ENCODE assay signal across 32 mouse cellular contexts in the genomic region with DNA sequence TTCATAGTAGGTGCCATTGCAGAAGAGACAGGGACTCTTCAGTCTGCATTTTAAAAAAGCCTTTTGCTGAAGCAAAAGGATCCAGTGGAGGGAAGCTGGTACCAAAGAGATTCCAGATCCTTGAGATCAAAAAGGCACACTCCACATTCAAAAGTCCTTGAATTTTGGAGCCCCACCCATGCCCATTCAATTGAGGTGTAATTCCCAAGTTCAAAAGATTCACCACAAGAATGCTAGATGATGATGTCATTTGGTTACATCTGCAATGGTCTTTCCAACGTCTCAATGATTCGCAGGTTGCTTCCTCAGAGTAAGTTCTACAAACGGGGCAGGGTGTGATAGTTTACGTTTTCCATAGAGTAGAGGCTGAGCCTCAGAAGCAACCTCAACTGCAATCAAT.
A peak's percentile ranks its signal among the peaks of the same experiment; 100 is the strongest.
DNase-seq lines count a peak whose midpoint lies in the region; ATAC-seq and TF ChIP-seq lines count a peak whose summit lies in the region.
"Had no signal": no experiment of that assay in that cellular context is flagged by ENCODE, and none has a peak within 500 bp of the region (broad histone marks: within the 10 kb centered on the region; RNA-seq: fewer than 3 reads in every experiment).

No protein-coding gene starts in this region.

- TF ChIP-seq POLR2A in heart, adult 2 months (IDR thresholded peaks at IDR 0.05; ENCODE audit: insufficient read depth, low read depth, low read length), result no peak
- TF ChIP-seq POLR2A in myocyte (IDR thresholded peaks at IDR 0.05; ENCODE audit: insufficient read length, low read depth), result no peak

- H3K27ac ChIP-seq in heart, adult 2 months, result peak overlapping the region; percentile 26; the same call in 1 of the 2 replicates
- no peak overlapping the region for H3K27ac ChIP-seq in liver, embryonic 12.5 days
- H3K27ac ChIP-seq: embryonic facial prominence, embryonic 13.5 days; forebrain, embryonic 13.5 days; heart, embryonic 15.5 days; hindbrain, embryonic 10.5 days; hindbrain, embryonic 13.5 days; intestine, embryonic 15.5 days had no signal

- no peak overlapping the region for H3K4me3 ChIP-seq in heart, adult 2 months
- no peak overlapping the region for H3K4me3 ChIP-seq in myocyte
- no peak overlapping the region for H3K4me3 ChIP-seq in liver, embryonic 12.5 days
- H3K4me3 ChIP-seq: embryonic facial prominence, embryonic 10.5 days; embryonic facial prominence, embryonic 13.5 days; erythroblast, embryonic 14.5 days; forebrain, embryonic 10.5 days; forebrain, embryonic 13.5 days; heart, embryonic 12.5 days; heart, embryonic 15.5 days; hindbrain, embryonic 10.5 days; hindbrain, embryonic 13.5 days; intestine, embryonic 15.5 days had no signal

- no peak overlapping the region for H3ac ChIP-seq in myocyte (ENCODE audit: control insufficient read depth, insufficient read length)

- no peaks in the 10 kb centered on the region for H3K27me3 ChIP-seq in heart, adult 2 months (ENCODE audit: control insufficient read depth, insufficient read depth, low read length)
- H3K27me3 ChIP-seq in myocyte (ENCODE audit: control insufficient read depth, insufficient read depth, insufficient read length), result no peaks in the 10 kb centered on the region
- no peaks in the 10 kb centered on the region for H3K27me3 ChIP-seq in liver, embryonic 12.5 days (replicated peaks)
- H3K27me3 ChIP-seq: embryonic facial prominence, embryonic 13.5 days; hindbrain, embryonic 13.5 days; intestine, embryonic 15.5 days; Patski had no signal

- ATAC-seq in liver, embryonic 12.5 days, result no peak
- ATAC-seq: activated CD4-positive, CD25-positive, alpha-beta regulatory T cell, adult 4 months; forebrain, embryonic 13.5 days; hindbrain, embryonic 16.5 days; intestine, embryonic 15.5 days; Patski had no signal

- H3K36me3 ChIP-seq in heart, adult 2 months (ENCODE audit: control insufficient read depth, insufficient read depth, low read length), result no peaks in the 10 kb centered on the region
- H3K36me3 ChIP-seq in myocyte (ENCODE audit: control insufficient read depth, insufficient read depth), result no peaks in the 10 kb centered on the region
- H3K36me3 ChIP-seq in liver, embryonic 12.5 days, result no peaks in the 10 kb centered on the region
- H3K36me3 ChIP-seq: embryonic facial prominence, embryonic 10.5 days; embryonic facial prominence, embryonic 13.5 days; forebrain, embryonic 10.5 days; G1E; heart, embryonic 12.5 days; heart, embryonic 15.5 days; hindbrain, embryonic 10.5 days; hindbrain, embryonic 13.5 days; intestine, embryonic 15.5 days had no signal

- H3K4me2 ChIP-seq in myocyte (ENCODE audit: low read depth), result peak overlapping the region; percentile 41
- no peak overlapping the region for H3K4me2 ChIP-seq in liver, embryonic 12.5 days
- H3K4me2 ChIP-seq: embryonic facial prominence, embryonic 13.5 days; forebrain, embryonic 13.5 days; heart, embryonic 12.5 days; heart, embryonic 15.5 days; hindbrain, embryonic 13.5 days; intestine, embryonic 15.5 days had no signal

- TF ChIP-seq CTCF in heart, adult 2 months (IDR thresholded peaks at IDR 0.05), result no peak

- TF ChIP-seq EP300 in heart, adult 2 months (IDR thresholded peaks at IDR 0.05; ENCODE audit: insufficient read depth, low read depth, low read length), result no peak

- 86% methylated on average over 4 of the region's 4 CpGs for WGBS in heart, adult 2 months
- 54% methylated on average over 4 of the region's 4 CpGs for WGBS in liver, embryonic 12.5 days (ENCODE audit: insufficient replicate concordance)

- no peak overlapping the region for H3K9ac ChIP-seq in heart, adult 2 months (ENCODE audit: low read depth, low read length)
- H3K9ac ChIP-seq in liver, embryonic 12.5 days, result no peak overlapping the region
- H3K9ac ChIP-seq: embryonic facial prominence, embryonic 13.5 days; forebrain, embryonic 13.5 days; heart, embryonic 12.5 days; heart, embryonic 15.5 days; hindbrain, embryonic 13.5 days; intestine, embryonic 15.5 days had no signal

- DNase-seq in heart, adult 2 months, result no peak
- DNase-seq in heart, adult 8-10 months (ENCODE audit: low spot score), result no peak
- peak; percentile 52 for DNase-seq in ES-CJ7 (ENCODE audit: low read depth, low spot score)
- DNase-seq in ZHBTc4 (ENCODE audit: low read depth, low spot score), result peak; percentile 78
- DNase-seq in frontal cortex, postnatal 10 days (ENCODE audit: low spot score in 2 of 2), result no peak
- no peak for DNase-seq in kidney, adult 18-20 months
- DNase-seq: adrenal gland, adult 8-10 months; adrenal gland, postnatal 25 days; cerebellum, adult 18-20 months; cerebellum, adult 9-10 months; cerebellum, postnatal 14 days; gastrocnemius, postnatal 14 days; heart, adult 18-20 months; heart, postnatal 10 days; heart, postnatal 36 days; kidney, adult 11 months had no signal

- no peaks in the 10 kb centered on the region for H3K79me2 ChIP-seq in heart, adult 2 months (replicated peaks; ENCODE audit: control insufficient read depth, insufficient read depth, low read length)
- H3K79me2 ChIP-seq in myocyte (ENCODE audit: control insufficient read depth, insufficient read depth), result peaks cover 86% of the 10 kb centered on the region

- H3K4me1 ChIP-seq in heart, adult 2 months (ENCODE audit: control insufficient read depth, insufficient read depth, low read length), result peaks cover 5% of the 10 kb centered on the region
- peaks cover 18% of the 10 kb centered on the region; the same call in 1 of the 2 replicates for H3K4me1 ChIP-seq in liver, embryonic 12.5 days

- H3K9me3 ChIP-seq in liver, embryonic 12.5 days (replicated peaks), result no peaks in the 10 kb centered on the region
- H3K9me3 ChIP-seq: embryonic facial prominence, embryonic 10.5 days; embryonic facial prominence, embryonic 13.5 days; forebrain, embryonic 10.5 days; forebrain, embryonic 13.5 days; G1E; heart, embryonic 12.5 days; heart, embryonic 15.5 days; hindbrain, embryonic 10.5 days; hindbrain, embryonic 13.5 days; intestine, embryonic 15.5 days had no signal

- intact Hi-C loops in heart, adult 2 months (cut with DNase I), result no loop called here

TF ChIP-seq in myocyte, 11 proteins besides CTCF, POLR2A, EP300 and RAD21:
- TF ChIP-seq MAX (IDR thresholded peaks at IDR 0.05; ENCODE audit: low read depth), result no peak
- TF ChIP-seq CEBPB (IDR thresholded peaks at IDR 0.05; ENCODE audit: insufficient read depth, poor library complexity, severe bottlenecking), result no peak
- TF ChIP-seq MYOG (IDR thresholded peaks at IDR 0.05; ENCODE audit: control insufficient read depth in 1 of 3, insufficient read depth in 1 of 3, insufficient read length in 2 of 3, low read depth in 2 of 3), result no peak
- TF ChIP-seq POLR2AphosphoS2 (IDR thresholded peaks at IDR 0.05; ENCODE audit: insufficient read length, low read depth), result no peak
- no peak for TF ChIP-seq USF1 (IDR thresholded peaks at IDR 0.05; ENCODE audit: low read depth)
- no peak for TF ChIP-seq SRF (IDR thresholded peaks at IDR 0.05; ENCODE audit: control insufficient read depth, insufficient read length, low read depth)
- TF ChIP-seq MYOD1 (IDR thresholded peaks at IDR 0.05; ENCODE audit: control insufficient read depth in 1 of 3, insufficient read length in 2 of 3, low read depth in 2 of 3), result no peak
- TF ChIP-seq E2F4 (IDR thresholded peaks at IDR 0.05; ENCODE audit: insufficient read depth), result no peak
- TF ChIP-seq REST (IDR thresholded peaks at IDR 0.05; ENCODE audit: insufficient read depth, insufficient read length), result no peak

Comparison
In these comparisons a context has a peak if more than half of its experiments do, and no peak if none do; other contexts are left out.
1. DNase-seq: peak in ES-CJ7 (single experiment) and ZHBTc4 (single experiment); none in heart, adult 2 months (0 of 2), heart, adult 8-10 months (single experiment), frontal cortex, postnatal 10 days (0 of 2) and kidney, adult 18-20 months (single experiment).